In genomic region chr5:36485306-36485705, GRCm38 (mm10) we compare ENCODE assay signal across 8 mouse cellular contexts. TPM values are rescaled to one million over a fixed set of nuclear protein-coding genes. Genes with fewer than 3 reads are reported as not detected.
DNase-seq lines count a peak whose midpoint lies in the region; ATAC-seq and TF ChIP-seq lines count a peak whose summit lies in the region.

No protein-coding gene starts in this region.

- no peak for DNase-seq in heart, adult 18-20 months
- DNase-seq in hindbrain, postnatal 0 days (ENCODE audit: low spot score), result no peak
- no peak for DNase-seq in right cerebral cortex, postnatal 14 days
- no peak for DNase-seq in frontal cortex, postnatal 25 days (ENCODE audit: low spot score in 2 of 2)
- no peak for DNase-seq in layer of hippocampus, adult 11-12 months (ENCODE audit: low spot score)

- H3K79me2 ChIP-seq in myocyte (ENCODE audit: control insufficient read depth, insufficient read depth), result peaks cover 33% of the 10 kb centered on the region

- ATAC-seq in heart, embryonic 16.5 days (replicated peaks; ENCODE audit: extremely low read depth, insufficient read depth, low FRiP score), result no peak
- no peak for ATAC-seq in hindbrain, postnatal 0 days

- peak overlapping the region; percentile 87 for H3ac ChIP-seq in myocyte (ENCODE audit: control insufficient read depth, insufficient read length)

- peak overlapping the region; percentile 62 for H3K4me3 ChIP-seq in heart, embryonic 16.5 days (ENCODE audit: low read length)
- peak overlapping the region; percentile 71 for H3K4me3 ChIP-seq in bone marrow, adult 2 months (replicated peaks; ENCODE audit: control insufficient read depth, low read depth, low read length)
- peak overlapping the region; percentile 93 for H3K4me3 ChIP-seq in hindbrain, postnatal 0 days (ENCODE audit: low read length)
- peak overlapping the region; percentile 76 for H3K4me3 ChIP-seq in myocyte

- 26% methylated on average over 19 of the region's 19 CpGs for WGBS in heart, embryonic 16.5 days
- WGBS in bone marrow, adult 2 months, result 24% methylated on average over 19 of the region's 19 CpGs
- 50% methylated on average over 19 of the region's 19 CpGs for WGBS in hindbrain, postnatal 0 days

- no peak overlapping the region for H3K27ac ChIP-seq in heart, embryonic 16.5 days (ENCODE audit: low read length)
- no peak overlapping the region for H3K27ac ChIP-seq in bone marrow, adult 2 months (ENCODE audit: control insufficient read depth, insufficient read depth, low read depth, low read length, poor library complexity)
- no peak overlapping the region for H3K27ac ChIP-seq in hindbrain, postnatal 0 days

- peak overlapping the region; percentile 97 for H3K4me2 ChIP-seq in heart, embryonic 16.5 days (ENCODE audit: low read depth, low read length)
- H3K4me2 ChIP-seq in hindbrain, postnatal 0 days (ENCODE audit: low read depth, low read length), result peak overlapping the region; percentile 97
- H3K4me2 ChIP-seq in myocyte (ENCODE audit: low read depth), result peak overlapping the region; percentile 96

- H3K36me3 ChIP-seq in heart, embryonic 16.5 days (ENCODE audit: control insufficient read depth, insufficient read depth), result no peaks in the 10 kb centered on the region
- no peaks in the 10 kb centered on the region for H3K36me3 ChIP-seq in hindbrain, postnatal 0 days (ENCODE audit: insufficient read depth, low read length)
- H3K36me3 ChIP-seq in myocyte (ENCODE audit: control insufficient read depth, insufficient read depth), result no peaks in the 10 kb centered on the region

- no peaks in the 10 kb centered on the region for H3K9me3 ChIP-seq in heart, embryonic 16.5 days (replicated peaks; ENCODE audit: control insufficient read depth, low read length)
- no peaks in the 10 kb centered on the region for H3K9me3 ChIP-seq in hindbrain, postnatal 0 days (ENCODE audit: low read length)

- peaks cover 10% of the 10 kb centered on the region; the same call in 1 of the 2 replicates for H3K27me3 ChIP-seq in heart, embryonic 16.5 days (ENCODE audit: control insufficient read depth, insufficient read depth, low read length)
- H3K27me3 ChIP-seq in hindbrain, postnatal 0 days (ENCODE audit: insufficient read depth, low read length), result no peaks in the 10 kb centered on the region
- H3K27me3 ChIP-seq in myocyte (ENCODE audit: control insufficient read depth, insufficient read depth, insufficient read length), result no peaks in the 10 kb centered on the region

- peaks cover 20% of the 10 kb centered on the region for H3K4me1 ChIP-seq in heart, embryonic 16.5 days (ENCODE audit: control insufficient read depth, insufficient read depth, low read length)
- peaks cover 10% of the 10 kb centered on the region for H3K4me1 ChIP-seq in bone marrow, adult 2 months (ENCODE audit: control insufficient read depth, insufficient read depth, low read length)
- peaks cover 21% of the 10 kb centered on the region for H3K4me1 ChIP-seq in hindbrain, postnatal 0 days (ENCODE audit: insufficient read depth, low read length)

- no peak for TF ChIP-seq POLR2A in bone marrow, adult 2 months (IDR thresholded peaks at IDR 0.05; ENCODE audit: borderline replicate concordance, control insufficient read depth, low read depth, low read length)
- no peak for TF ChIP-seq POLR2A in myocyte (IDR thresholded peaks at IDR 0.05; ENCODE audit: insufficient read length, low read depth)

- H3K9ac ChIP-seq in heart, embryonic 16.5 days (ENCODE audit: low read length), result no peak overlapping the region; the same call in 1 of the 2 replicates
- H3K9ac ChIP-seq in hindbrain, postnatal 0 days (replicated peaks; ENCODE audit: low read length), result peak overlapping the region; percentile 63

- no peak for TF ChIP-seq CTCF in bone marrow, adult 2 months (IDR thresholded peaks at IDR 0.05; ENCODE audit: control insufficient read depth, insufficient read depth, low read length)
- no peak for TF ChIP-seq CTCF in hindbrain, postnatal 0 days (IDR thresholded peaks at IDR 0.05; ENCODE audit: low read depth)

TF ChIP-seq in myocyte, 11 proteins besides CTCF, POLR2A, EP300 and RAD21:
- no peak for TF ChIP-seq REST (IDR thresholded peaks at IDR 0.05; ENCODE audit: insufficient read depth, insufficient read length)
- no peak for TF ChIP-seq TCF12 (IDR thresholded peaks at IDR 0.05; ENCODE audit: insufficient read depth, poor library complexity, severe bottlenecking)
- no peak for TF ChIP-seq SRF (IDR thresholded peaks at IDR 0.05; ENCODE audit: control insufficient read depth, insufficient read length, low read depth)
- TF ChIP-seq USF1 (IDR thresholded peaks at IDR 0.05; ENCODE audit: low read depth), result no peak
- no peak for TF ChIP-seq TCF3 (IDR thresholded peaks at IDR 0.05; ENCODE audit: insufficient read length, low read depth)
- TF ChIP-seq MAX (IDR thresholded peaks at IDR 0.05; ENCODE audit: low read depth), result no peak
- TF ChIP-seq CEBPB (IDR thresholded peaks at IDR 0.05; ENCODE audit: insufficient read depth, poor library complexity, severe bottlenecking), result no peak
- no peak for TF ChIP-seq MYOG (IDR thresholded peaks at IDR 0.05; ENCODE audit: control insufficient read depth in 1 of 3, insufficient read depth in 1 of 3, insufficient read length in 2 of 3, low read depth in 2 of 3)
- TF ChIP-seq E2F4 (IDR thresholded peaks at IDR 0.05; ENCODE audit: insufficient read depth), result no peak
- TF ChIP-seq MYOD1 (IDR thresholded peaks at IDR 0.05; ENCODE audit: control insufficient read depth in 1 of 3, insufficient read length in 2 of 3, low read depth in 2 of 3), result no peak

RNA-seq across cellular contexts. Expression of gene Ccdc96, which starts 0.9 kb away (rescaled TPM):
- 0.37 TPM in 2 replicates for polyA plus RNA-seq in heart, embryonic 16.5 days (2015; fragmentation: Nextera tagmentation; extraction: Ambion mirVana)
- under 1 TPM; 0.13 to 0.42 TPM for total RNA-seq in heart, adult 18-20 months (2021)
- polyA plus RNA-seq in bone marrow, adult 2 months (2011; ENCODE audit: insufficient read depth, insufficient read length, low replicate concordance, missing spikeins), result 0.42 TPM in 1 of 2 replicates, not detected in the other
- total RNA-seq in hindbrain, postnatal 0 days (2014; rRNA removed), result 0.63 and 1.3 TPM in 2 replicates
- polyA plus RNA-seq in hindbrain, postnatal 0 days (2015; fragmentation: Nextera tagmentation; extraction: Ambion mirVana), result 2.1 and 2.4 TPM in 2 replicates
- polyA plus RNA-seq in myocyte (2012; fragmentation: generic; extraction: Trizol), result 0.38 TPM

RNA-seq across cellular contexts. Expression of gene Tada2b, which starts 1.2 kb away (rescaled TPM):
- polyA plus RNA-seq in heart, embryonic 16.5 days (2015; fragmentation: Nextera tagmentation; extraction: Ambion mirVana), result 1.7 TPM in 2 replicates
- 10 to 100 TPM; 15.8 to 16.2 TPM for total RNA-seq in heart, adult 18-20 months (2021)
- 6.4 and 7.9 TPM in 2 replicates for polyA plus RNA-seq in bone marrow, adult 2 months (2011; ENCODE audit: insufficient read depth, insufficient read length, low replicate concordance, missing spikeins)
- 18.9 and 25.8 TPM in 2 replicates for total RNA-seq in hindbrain, postnatal 0 days (2014; rRNA removed)
- polyA plus RNA-seq in hindbrain, postnatal 0 days (2015; fragmentation: Nextera tagmentation; extraction: Ambion mirVana), result 3.4 and 3.9 TPM in 2 replicates
- 7.2 TPM for polyA plus RNA-seq in myocyte (2012; fragmentation: generic; extraction: Trizol)

RNA-seq across cellular contexts. Expression of gene Grpel1, which starts 20.5 kb away (rescaled TPM):
- polyA plus RNA-seq in heart, embryonic 16.5 days (2015; fragmentation: Nextera tagmentation; extraction: Ambion mirVana), result 65.3 and 68.4 TPM in 2 replicates
- total RNA-seq in heart, adult 18-20 months (2021), result 10 to 100 TPM; 66.0 to 69.3 TPM
- polyA plus RNA-seq in bone marrow, adult 2 months (2011; ENCODE audit: insufficient read depth, insufficient read length, low replicate concordance, missing spikeins), result 5.7 and 13.3 TPM in 2 replicates
- total RNA-seq in hindbrain, postnatal 0 days (2014; rRNA removed), result 13.9 and 15.9 TPM in 2 replicates
- 41.4 and 41.9 TPM in 2 replicates for polyA plus RNA-seq in hindbrain, postnatal 0 days (2015; fragmentation: Nextera tagmentation; extraction: Ambion mirVana)
- polyA plus RNA-seq in myocyte (2012; fragmentation: generic; extraction: Trizol), result 46.3 TPM
